Mouse (Mus musculus) cerebellum, adult 18-20 months (tissue): ENCODE results near the gene Mutyh.
"Not testable (repeated sequence)": the region's sequence is repeated elsewhere in the genome, so short reads cannot be mapped to it uniquely, and the experiment has no call there.

Experiments
- DNase-seq, 2 experiments: peaks; one replicate each; pipeline ENCODE4 v3.0.0; 2021

The Mutyh gene

DNA sequence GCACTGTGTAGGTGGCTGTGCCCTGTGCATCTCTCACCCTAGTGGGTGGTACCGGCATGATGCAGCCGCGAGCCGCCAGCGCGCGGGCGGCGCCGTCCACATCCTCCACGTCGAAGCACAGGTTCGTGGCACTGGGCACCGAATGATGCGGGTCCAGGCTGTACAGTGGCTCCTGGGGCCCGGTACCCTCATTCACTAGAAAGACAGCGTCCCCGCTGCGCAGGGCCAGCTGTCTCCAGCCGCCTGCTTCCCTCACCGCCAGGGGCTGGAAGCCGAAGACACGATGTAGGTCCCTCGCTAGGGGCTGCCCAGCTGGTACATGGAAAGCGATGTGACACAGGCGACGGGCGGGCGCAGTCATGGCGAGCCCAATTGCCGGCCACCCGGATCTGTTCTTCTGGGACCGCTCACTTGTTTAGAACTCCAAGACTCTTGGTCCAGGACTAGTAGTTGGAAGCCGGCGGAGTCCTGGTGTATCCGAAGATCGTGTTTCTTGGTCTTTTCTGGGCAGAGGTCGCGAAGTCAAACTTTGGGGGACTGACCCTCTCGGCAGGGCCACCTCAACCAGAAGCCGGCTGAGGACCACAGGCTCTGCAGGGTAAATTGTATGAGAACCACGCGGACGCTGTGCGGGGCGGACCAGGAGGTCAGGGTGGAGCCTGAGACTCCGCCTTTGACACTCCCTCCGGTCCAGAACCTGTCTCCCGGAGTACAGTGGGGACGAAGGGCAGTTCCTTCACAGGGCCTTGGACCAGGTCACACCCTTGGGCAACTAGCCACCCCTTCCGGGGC is 13.6 kb downstream of the Mutyh start:
- DNase-seq, result peak; percentile 74 to 75

DNA sequence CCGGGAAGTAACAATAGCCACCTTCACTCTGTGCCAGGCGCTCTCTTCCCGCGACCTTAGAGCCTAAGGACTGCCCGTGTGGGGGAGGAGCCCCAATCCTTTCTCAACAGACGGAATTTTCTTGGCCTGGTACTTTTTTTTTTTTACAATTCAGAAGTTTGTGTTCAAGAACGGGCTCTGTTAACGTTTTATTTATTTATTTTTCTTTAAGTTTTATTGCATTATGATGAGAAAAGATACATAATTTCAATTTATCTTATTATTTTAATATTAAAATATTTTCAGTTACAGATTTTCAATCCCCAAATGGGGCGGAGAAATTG is 14.1 kb downstream of the Mutyh start, which contains the start of gene Hpdl:
Gene Hpdl (minus strand): TSS at position 14 of the 323 bp plus-strand sequence.
- no peak for DNase-seq

- peak; percentile 82 to 85 for DNase-seq
Observed at GRCm38 (mm10) chr4:116824541-116825004, 17.1 kb downstream of the Mutyh start.

GRCm38 (mm10) chr4:116827819-116828218 is 20.3 kb downstream of the Mutyh start:
- DNase-seq, result peak; percentile 54 to 64

DNA sequence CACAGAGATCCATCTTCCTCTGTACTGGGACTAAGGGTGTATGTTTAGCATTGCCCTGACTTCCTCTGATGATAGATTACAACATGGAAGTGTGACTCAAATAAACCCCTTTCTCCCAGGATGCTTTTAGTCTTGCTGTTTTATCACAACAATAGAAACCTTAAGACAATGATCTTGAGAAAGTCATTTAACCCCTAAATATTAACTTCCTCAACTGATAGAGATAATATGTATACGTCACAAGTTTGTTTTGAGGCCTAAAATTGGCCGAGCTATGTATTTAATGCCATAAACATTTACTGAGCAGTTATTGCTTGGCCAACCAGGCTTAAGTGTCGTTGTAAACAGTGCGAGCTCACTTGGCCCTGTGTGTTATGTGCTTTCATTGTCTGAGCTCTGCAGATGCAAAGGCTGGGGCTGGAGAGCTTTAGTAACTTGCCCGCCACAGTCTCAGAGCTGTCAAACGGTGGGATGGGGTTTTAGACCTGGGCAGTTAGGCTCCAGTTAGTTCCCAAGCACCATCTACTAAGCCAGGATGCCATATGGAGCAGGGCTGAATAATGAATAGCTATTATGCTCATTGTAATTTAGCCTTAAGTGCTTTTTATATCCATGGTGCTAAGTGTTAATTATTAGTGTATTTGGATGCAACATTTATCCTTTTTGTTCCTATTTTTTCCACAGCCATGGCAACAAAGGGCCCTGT is 22.0 kb downstream of the Mutyh start:
- no peak for DNase-seq

- DNase-seq, result no peak
Observed at GRCm38 (mm10) chr4:116830070-116830368, 22.5 kb downstream of the Mutyh start.

GRCm38 (mm10) chr4:116838999-116839398 is 31.5 kb downstream of the Mutyh start:
- DNase-seq, result no peak

- not testable (repeated sequence) for DNase-seq
Observed at GRCm38 (mm10) chr4:116840096-116840495, 32.6 kb downstream of the Mutyh start.

DNA sequence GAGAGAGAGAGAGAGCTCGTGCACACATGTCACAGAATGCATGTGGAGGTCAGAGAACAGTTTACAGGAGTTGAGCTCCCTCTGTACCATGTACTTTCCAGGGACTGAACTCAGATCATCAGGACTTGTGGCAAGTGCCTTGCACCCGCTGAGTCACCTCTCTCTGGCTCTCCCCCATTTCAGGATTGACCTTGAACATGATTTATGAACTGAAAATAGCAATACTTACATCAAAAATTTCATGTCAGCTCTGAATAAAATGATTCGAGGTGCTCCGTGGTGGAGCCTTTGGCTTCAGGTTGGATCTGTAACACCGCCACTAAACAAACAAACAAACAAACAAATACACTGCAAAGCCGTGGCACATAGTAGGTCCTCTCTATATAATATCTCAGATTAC is 33.3 kb downstream of the Mutyh start:
- no peak for DNase-seq

- DNase-seq, result no peak
Observed at GRCm38 (mm10) chr4:116844324-116844723, 36.8 kb downstream of the Mutyh start.

- no peak for DNase-seq
Observed at GRCm38 (mm10) chr4:116849901-116850300, 42.4 kb downstream of the Mutyh start.

DNA sequence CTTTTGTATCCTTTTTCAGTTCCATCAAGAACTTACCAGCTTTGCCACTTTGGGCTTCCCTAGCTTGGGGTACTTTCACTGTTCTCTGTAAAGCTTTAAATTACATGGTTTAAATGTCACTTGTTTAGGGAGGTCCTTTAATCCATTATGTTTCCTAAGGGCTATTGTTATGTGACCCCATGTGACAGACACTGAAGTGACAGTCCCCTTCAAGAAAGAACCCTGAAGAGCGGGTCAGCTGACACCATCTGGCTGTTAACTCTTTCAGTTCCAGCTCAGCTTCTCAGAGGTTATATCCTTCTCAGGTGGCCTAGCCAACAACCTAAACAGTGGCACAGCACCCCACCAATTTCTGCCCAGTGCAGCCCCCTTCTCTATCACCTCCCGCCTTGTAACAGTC is 46.8 kb downstream of the Mutyh start:
- no peak for DNase-seq

DNA sequence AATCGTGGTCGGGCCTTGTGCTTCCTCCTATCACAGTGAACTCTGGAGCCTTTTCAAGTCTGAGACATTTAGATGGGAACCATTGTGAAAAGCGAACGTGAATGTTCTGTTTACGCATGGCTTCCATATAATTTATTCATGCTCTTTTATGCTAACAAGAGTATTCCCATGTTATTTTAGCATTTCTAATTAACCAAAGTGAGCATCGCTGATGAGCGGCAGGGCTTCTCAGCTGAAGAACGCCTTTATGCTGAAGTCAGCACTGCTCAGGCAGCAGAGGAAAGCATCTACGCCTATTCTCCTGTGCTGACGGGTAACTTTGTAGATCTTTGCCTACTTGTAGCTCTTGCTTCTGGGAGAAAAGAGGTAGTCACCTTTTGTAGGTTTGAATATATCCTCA is 49.7 kb downstream of the Mutyh start:
- DNase-seq, result no peak

DNA sequence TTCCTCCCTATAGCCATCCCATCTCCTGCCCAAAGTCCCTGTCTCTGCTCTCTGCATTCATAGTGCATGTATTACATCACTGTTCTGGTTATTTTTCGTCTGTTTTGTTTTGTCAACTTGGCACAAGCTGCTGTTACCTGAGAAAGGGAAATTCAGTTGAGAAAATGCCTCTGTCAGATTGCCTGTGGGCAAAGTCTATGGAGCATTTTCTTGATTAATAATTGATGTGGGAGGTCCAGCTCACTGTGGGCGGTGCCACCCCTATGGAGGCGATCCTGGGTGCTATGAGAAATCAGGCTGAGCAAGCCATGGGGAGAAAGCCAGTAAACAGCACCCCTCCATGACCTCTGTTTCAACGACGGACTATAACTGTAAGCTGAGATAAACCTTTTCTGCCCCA is 52.2 kb downstream of the Mutyh start:
- no peak for DNase-seq

DNA sequence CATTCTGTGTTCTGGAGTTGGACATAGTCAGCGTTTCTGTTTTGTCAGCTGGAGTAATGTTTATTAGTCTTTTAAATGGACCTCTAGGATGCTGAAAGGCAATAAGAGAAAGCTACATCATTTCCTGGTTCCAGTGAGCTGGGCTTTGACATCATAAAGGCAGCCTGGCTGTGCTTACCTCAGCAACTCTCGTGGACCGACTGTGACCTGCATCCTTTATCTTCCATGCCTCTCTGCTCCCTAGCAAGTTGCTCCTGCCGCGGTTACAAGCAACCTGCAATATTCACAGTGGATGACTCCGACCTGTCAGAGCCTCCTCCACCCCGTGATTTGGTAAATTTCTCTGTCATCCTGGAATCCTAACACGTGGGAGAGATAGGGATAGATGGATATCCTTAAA is 54.5 kb downstream of the Mutyh start:
- no peak for DNase-seq
